ENCODE assay signal across 8 mouse cellular contexts in the genomic region with DNA sequence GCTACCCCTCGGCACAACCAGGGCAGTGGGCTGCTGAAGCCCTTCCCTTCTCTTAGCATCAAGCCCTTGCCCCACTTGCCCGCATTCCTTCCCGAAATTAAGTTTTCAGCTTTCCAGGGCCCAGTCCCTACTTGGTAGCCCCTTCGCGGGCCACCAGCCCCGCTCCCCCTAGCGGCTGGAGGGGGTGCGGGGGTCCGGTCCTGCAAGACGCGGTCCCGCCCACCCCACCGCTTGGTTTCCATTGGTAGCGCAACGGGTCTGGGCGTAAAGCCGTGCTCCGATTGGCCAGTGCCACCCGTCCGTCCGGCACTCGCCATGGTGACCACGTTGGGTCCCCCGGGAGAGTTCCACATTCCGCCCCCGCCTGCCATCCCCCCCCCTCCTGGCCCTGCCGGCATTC. TPM values are rescaled to one million over a fixed set of nuclear protein-coding genes. Genes with fewer than 3 reads are reported as not detected.
A peak's percentile ranks its signal among the peaks of the same experiment; 100 is the strongest.
DNase-seq lines count a peak whose midpoint lies in the region; ATAC-seq lines count a peak whose summit lies in the region.

No protein-coding gene starts in this region.

- peak overlapping the region; percentile 90 for H3K27ac ChIP-seq in embryonic facial prominence, embryonic 13.5 days
- peak overlapping the region; percentile 97 for H3K27ac ChIP-seq in heart, embryonic 10.5 days
- peak overlapping the region; percentile 75; the same call in 1 of the 2 replicates for H3K27ac ChIP-seq in kidney, embryonic 14.5 days (ENCODE audit: low read depth, low read length)
- H3K27ac ChIP-seq in liver, embryonic 11.5 days (ENCODE audit: low read depth, low read length), result peak overlapping the region; percentile 52
- H3K27ac ChIP-seq in stomach, embryonic 14.5 days (ENCODE audit: low read length), result peak overlapping the region; percentile 75; the same call in 1 of the 2 replicates

- peak overlapping the region; percentile 92 for H3K9ac ChIP-seq in embryonic facial prominence, embryonic 13.5 days
- peak overlapping the region; percentile 81 for H3K9ac ChIP-seq in kidney, embryonic 14.5 days (ENCODE audit: low read depth, low read length)
- H3K9ac ChIP-seq in liver, embryonic 11.5 days (ENCODE audit: low read depth, low read length), result peak overlapping the region; percentile 73
- peak overlapping the region; percentile 77 for H3K9ac ChIP-seq in stomach, embryonic 14.5 days (replicated peaks; ENCODE audit: low read depth, low read length)

- peak overlapping the region; percentile 82 for H3K4me3 ChIP-seq in embryonic facial prominence, embryonic 13.5 days
- H3K4me3 ChIP-seq in heart, embryonic 10.5 days, result peak overlapping the region; percentile 93
- peak overlapping the region; percentile 73 for H3K4me3 ChIP-seq in kidney, embryonic 14.5 days (ENCODE audit: low read length)
- H3K4me3 ChIP-seq in liver, embryonic 11.5 days (ENCODE audit: low read depth, low read length), result peak overlapping the region; percentile 76
- peak overlapping the region; percentile 89 for H3K4me3 ChIP-seq in stomach, embryonic 14.5 days (ENCODE audit: low read depth, low read length)

- peak; percentile 94 for ATAC-seq in embryonic facial prominence, embryonic 13.5 days (ENCODE audit: insufficient number of reproducible peaks, insufficient read depth, low FRiP score, low TSS enrichment, low read depth)
- ATAC-seq in kidney, embryonic 14.5 days (ENCODE audit: low FRiP score, low TSS enrichment), result peak; percentile 96
- peak; percentile 92 for ATAC-seq in liver, embryonic 11.5 days (replicated peaks; ENCODE audit: low FRiP score)
- ATAC-seq in stomach, embryonic 14.5 days (ENCODE audit: insufficient number of reproducible peaks, insufficient read depth, low FRiP score, low read depth), result peak; percentile 95

- H3K4me2 ChIP-seq in embryonic facial prominence, embryonic 13.5 days, result peak overlapping the region; percentile 85
- peak overlapping the region; percentile 75 for H3K4me2 ChIP-seq in kidney, embryonic 14.5 days (replicated peaks; ENCODE audit: low read depth, low read length)
- peak overlapping the region; percentile 97 for H3K4me2 ChIP-seq in liver, embryonic 11.5 days
- peak overlapping the region; percentile 87 for H3K4me2 ChIP-seq in stomach, embryonic 14.5 days (replicated peaks; ENCODE audit: low read depth, low read length)

- peaks cover 16% of the 10 kb centered on the region for H3K27me3 ChIP-seq in embryonic facial prominence, embryonic 13.5 days
- H3K27me3 ChIP-seq in heart, embryonic 10.5 days (ENCODE audit: insufficient read depth, poor library complexity, severe bottlenecking), result peaks cover 18% of the 10 kb centered on the region
- H3K27me3 ChIP-seq in kidney, embryonic 14.5 days (ENCODE audit: control insufficient read depth, insufficient read depth, low read length), result peaks cover 13% of the 10 kb centered on the region
- H3K27me3 ChIP-seq in liver, embryonic 11.5 days (replicated peaks; ENCODE audit: control insufficient read depth, insufficient read depth, low read length), result peaks cover 11% of the 10 kb centered on the region
- no peaks in the 10 kb centered on the region for H3K27me3 ChIP-seq in stomach, embryonic 14.5 days (ENCODE audit: control insufficient read depth, insufficient read depth, low read length)

- peaks cover 6% of the 10 kb centered on the region for H3K36me3 ChIP-seq in embryonic facial prominence, embryonic 13.5 days
- peaks cover 11% of the 10 kb centered on the region; the same call in 1 of the 2 replicates for H3K36me3 ChIP-seq in heart, embryonic 10.5 days
- peaks cover 3% of the 10 kb centered on the region; the same call in 1 of the 2 replicates for H3K36me3 ChIP-seq in kidney, embryonic 14.5 days (ENCODE audit: control insufficient read depth, insufficient read depth, low read length)
- no peaks in the 10 kb centered on the region for H3K36me3 ChIP-seq in liver, embryonic 11.5 days (ENCODE audit: control insufficient read depth, insufficient read depth, low read length)
- peaks cover 7% of the 10 kb centered on the region for H3K36me3 ChIP-seq in stomach, embryonic 14.5 days (ENCODE audit: control insufficient read depth, insufficient read depth, low read length)

- H3K4me1 ChIP-seq in embryonic facial prominence, embryonic 13.5 days, result peaks cover 50% of the 10 kb centered on the region
- peaks cover 62% of the 10 kb centered on the region for H3K4me1 ChIP-seq in heart, embryonic 10.5 days
- H3K4me1 ChIP-seq in kidney, embryonic 14.5 days (ENCODE audit: control insufficient read depth, insufficient read depth, low read length), result peaks cover 36% of the 10 kb centered on the region
- H3K4me1 ChIP-seq in liver, embryonic 11.5 days (replicated peaks; ENCODE audit: control insufficient read depth, insufficient read depth, low read length), result peaks cover 49% of the 10 kb centered on the region
- H3K4me1 ChIP-seq in stomach, embryonic 14.5 days (ENCODE audit: control insufficient read depth, insufficient read depth, low read length), result peaks cover 50% of the 10 kb centered on the region

- H3K9me3 ChIP-seq in embryonic facial prominence, embryonic 13.5 days, result no peaks in the 10 kb centered on the region
- no peaks in the 10 kb centered on the region for H3K9me3 ChIP-seq in heart, embryonic 10.5 days
- no peaks in the 10 kb centered on the region for H3K9me3 ChIP-seq in kidney, embryonic 14.5 days (ENCODE audit: control insufficient read depth, low read length)
- no peaks in the 10 kb centered on the region for H3K9me3 ChIP-seq in liver, embryonic 11.5 days (ENCODE audit: control insufficient read depth, low read length)
- no peaks in the 10 kb centered on the region for H3K9me3 ChIP-seq in stomach, embryonic 14.5 days (ENCODE audit: control insufficient read depth, low read depth, low read length)

- DNase-seq in B cell, adult 2 months, result peak; percentile 86 to 88
- DNase-seq in adrenal gland, postnatal 36 days, result peak; percentile 95 to 98
- DNase-seq in heart, embryonic 10.5 days (ENCODE audit: low spot score), result peak; percentile 99
- DNase-seq in liver, embryonic 11.5 days (ENCODE audit: low spot score), result peak; percentile 96
- peak; percentile 76 for DNase-seq in naive thymus-derived CD4-positive, alpha-beta T cell, adult 2 months (ENCODE audit: low read depth)

- WGBS in embryonic facial prominence, embryonic 13.5 days, result under 1% methylated on average over 27 of the region's 27 CpGs
- under 1% methylated on average over 25 of the region's 27 CpGs for WGBS in heart, embryonic 10.5 days
- WGBS in kidney, embryonic 14.5 days, result 2% methylated on average over 17 of the region's 27 CpGs
- WGBS in liver, embryonic 11.5 days, result 1% methylated on average over 27 of the region's 27 CpGs
- WGBS in stomach, embryonic 14.5 days, result under 1% methylated on average over 25 of the region's 27 CpGs

RNA-seq across cellular contexts. Expression of a gene that starts 0.5 kb away (rescaled TPM):
- 1 to 10 TPM; 7.6 to 8.6 TPM for total RNA-seq in adrenal gland, postnatal 36 days (2021)
- 38.0 and 40.7 TPM in 2 replicates for polyA plus RNA-seq in embryonic facial prominence, embryonic 13.5 days (2015; fragmentation: Nextera tagmentation; extraction: Ambion mirVana)
- 22.0 and 31.0 TPM in 2 replicates for polyA plus RNA-seq in heart, embryonic 10.5 days (2016; fragmentation: Nextera tagmentation; extraction: Ambion mirVana)
- polyA plus RNA-seq in kidney, embryonic 14.5 days (2014; fragmentation: Nextera tagmentation; extraction: Ambion mirVana), result 24.2 and 29.4 TPM in 2 replicates
- polyA plus RNA-seq in liver, embryonic 11.5 days (2014; fragmentation: Nextera tagmentation; extraction: Ambion mirVana), result 16.4 and 17.6 TPM in 2 replicates
- polyA plus RNA-seq in stomach, embryonic 14.5 days (2014; fragmentation: Nextera tagmentation; extraction: Ambion mirVana), result 29.9 and 32.3 TPM in 2 replicates

RNA-seq across cellular contexts. Expression of a gene that starts 6.1 kb away (rescaled TPM):
- 1 to 10 TPM in 1 of 2 experiments, under 1 TPM in 1; 0.33 to 1.3 TPM for total RNA-seq in adrenal gland, postnatal 36 days (2021)
- polyA plus RNA-seq in embryonic facial prominence, embryonic 13.5 days (2015; fragmentation: Nextera tagmentation; extraction: Ambion mirVana), result 0.07 and 0.12 TPM in 2 replicates
- polyA plus RNA-seq in heart, embryonic 10.5 days (2016; fragmentation: Nextera tagmentation; extraction: Ambion mirVana), result 0.69 and 0.79 TPM in 2 replicates
- polyA plus RNA-seq in kidney, embryonic 14.5 days (2014; fragmentation: Nextera tagmentation; extraction: Ambion mirVana), result not detected in 2 replicates
- 1.9 and 2.0 TPM in 2 replicates for polyA plus RNA-seq in liver, embryonic 11.5 days (2014; fragmentation: Nextera tagmentation; extraction: Ambion mirVana)
- 0.25 and 0.36 TPM in 2 replicates for polyA plus RNA-seq in stomach, embryonic 14.5 days (2014; fragmentation: Nextera tagmentation; extraction: Ambion mirVana)

RNA-seq across cellular contexts. Expression of a gene that starts 41.2 kb away (rescaled TPM):
- 10 to 100 TPM; 10.5 to 10.9 TPM for total RNA-seq in adrenal gland, postnatal 36 days (2021)
- 23.2 and 23.7 TPM in 2 replicates for polyA plus RNA-seq in embryonic facial prominence, embryonic 13.5 days (2015; fragmentation: Nextera tagmentation; extraction: Ambion mirVana)
- 71.3 and 83.4 TPM in 2 replicates for polyA plus RNA-seq in heart, embryonic 10.5 days (2016; fragmentation: Nextera tagmentation; extraction: Ambion mirVana)
- 14.6 and 20.6 TPM in 2 replicates for polyA plus RNA-seq in kidney, embryonic 14.5 days (2014; fragmentation: Nextera tagmentation; extraction: Ambion mirVana)
- 13.2 and 13.9 TPM in 2 replicates for polyA plus RNA-seq in liver, embryonic 11.5 days (2014; fragmentation: Nextera tagmentation; extraction: Ambion mirVana)
- 17.2 and 19.9 TPM in 2 replicates for polyA plus RNA-seq in stomach, embryonic 14.5 days (2014; fragmentation: Nextera tagmentation; extraction: Ambion mirVana)

RNA-seq across cellular contexts. Expression of a gene that starts 57.2 kb away (rescaled TPM):
- 10 to 100 TPM; 15.1 to 23.4 TPM for total RNA-seq in adrenal gland, postnatal 36 days (2021)
- 18.4 and 19.8 TPM in 2 replicates for polyA plus RNA-seq in embryonic facial prominence, embryonic 13.5 days (2015; fragmentation: Nextera tagmentation; extraction: Ambion mirVana)
- polyA plus RNA-seq in heart, embryonic 10.5 days (2016; fragmentation: Nextera tagmentation; extraction: Ambion mirVana), result 9.0 and 16.6 TPM in 2 replicates
- 15.5 and 31.3 TPM in 2 replicates for polyA plus RNA-seq in kidney, embryonic 14.5 days (2014; fragmentation: Nextera tagmentation; extraction: Ambion mirVana)
- polyA plus RNA-seq in liver, embryonic 11.5 days (2014; fragmentation: Nextera tagmentation; extraction: Ambion mirVana), result 125 and 137 TPM in 2 replicates
- 43.8 and 50.9 TPM in 2 replicates for polyA plus RNA-seq in stomach, embryonic 14.5 days (2014; fragmentation: Nextera tagmentation; extraction: Ambion mirVana)

Comparison
In these comparisons a context has a peak if more than half of its experiments do, and no peak if none do; other contexts are left out.
1. Peak in every context shown above with its lines: DNase-seq, ATAC-seq, H3K4me3 ChIP-seq and H3K27ac ChIP-seq.